Mouse (Mus musculus) neural tube, embryonic 12.5 days (tissue): Measurements from ENCODE around the gene Cep350. TPM values are rescaled to one million over a fixed set of nuclear protein-coding genes. Genes with fewer than 3 reads are reported as not detected.
"Not testable (repeated sequence)": the region's sequence is repeated elsewhere in the genome, so short reads cannot be mapped to it uniquely, and the experiment has no call there.

Source experiments
- ATAC-seq: fragments of 200-750 bp; cut with Nextera tagmentation; 2 replicates; pipeline ENCODE4 v1.8.0; 2017; ENCODE audit warnings: low read depth, mild to moderate bottlenecking, moderate TSS enrichment, moderate library complexity; ENCODE audit not compliant: low FRiP score
- H3K27ac ChIP-seq: fragments of 300-500 bp; sonication (generic); 2 replicates; pipeline ENCODE4 v1.5.1; 2016
- H3K27me3 ChIP-seq: fragments of 300-500 bp; sonication (generic); replicated peaks from 2 replicates; pipeline ENCODE4 v1.6.1; 2016; ENCODE audit warnings: mild to moderate bottlenecking
- H3K36me3 ChIP-seq: fragments of 300-500 bp; sonication (generic); 2 replicates; pipeline ENCODE4 v1.6.1; 2016; ENCODE audit warnings: mild to moderate bottlenecking
- H3K4me1 ChIP-seq: fragments of 300-500 bp; sonication (generic); 2 replicates; pipeline ENCODE4 v1.6.1; 2016
- H3K4me2 ChIP-seq: fragments of 300-500 bp; sonication (generic); replicated peaks from 2 replicates; pipeline ENCODE4 v1.6.1; 2016; ENCODE audit warnings: mild to moderate bottlenecking
- H3K4me3 ChIP-seq: fragments of 300-500 bp; sonication (generic); 2 replicates; pipeline ENCODE4 v1.5.1; 2016
- H3K9ac ChIP-seq: fragments of 300-500 bp; sonication (generic); 2 replicates; pipeline ENCODE4 v1.6.1; 2016; ENCODE audit warnings: mild to moderate bottlenecking
- H3K9me3 ChIP-seq: fragments of 300-500 bp; sonication (generic); 2 replicates; pipeline ENCODE4 v1.6.1; 2016; ENCODE audit warnings: mild to moderate bottlenecking
- WGBS: fragments of 180-500 bp; shearing (Covaris S2); methylation state at CpG from one replicate; pipeline ENCODE4 v1.1.7; 2016; 5-methylcytosine and 5-hydroxymethylcytosine counted together
- polyA plus RNA-seq: library from polyadenylated mRNA; unstranded; fragments of >200 nt; fragmentation: Nextera tagmentation; extraction: Ambion mirVana; gene quantifications from 2 replicates; pipeline ENCODE4 v1.2.1, GENCODE M21; 2016

The Cep350 gene
- polyA plus RNA-seq, 1 experiment from 2014 or later = 10.2 TPM

DNA sequence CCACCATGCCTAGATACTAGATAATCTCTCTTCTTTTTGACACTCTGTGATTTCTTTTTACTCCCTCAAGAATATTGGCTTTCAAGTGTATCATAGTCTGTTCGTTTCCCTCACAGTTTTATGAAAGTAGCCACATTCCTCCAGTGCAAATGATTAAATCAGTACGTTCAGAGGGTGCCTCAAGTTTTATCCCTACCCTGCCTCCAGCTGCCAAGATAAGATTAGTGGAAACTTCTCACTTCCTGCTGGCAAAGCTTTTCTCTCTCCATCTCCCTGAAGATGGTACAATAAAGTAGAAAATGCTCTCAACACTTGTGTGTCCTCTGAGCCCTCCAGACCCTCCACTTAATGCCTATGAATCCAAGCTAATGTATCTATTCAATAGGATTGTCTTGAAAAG is 1.9 kb upstream of the Cep350 start:
- WGBS = 73% methylated on average over 2 of the region's 2 CpGs
- peaks cover 9% of the 10 kb centered on the region; the same call in 1 of the 2 replicates for H3K4me1 ChIP-seq

GRCm38 (mm10) chr1:155973719-155974379 is 794 bp upstream of the Cep350 start:
- peaks cover 9% of the 10 kb centered on the region; the same call in 1 of the 2 replicates for H3K4me1 ChIP-seq
- 5% methylated on average over 19 of the region's 19 CpGs for WGBS
- peak overlapping the region; percentile 83 for H3K27ac ChIP-seq
- H3K27me3 ChIP-seq = no peaks in the 10 kb centered on the region
- no peaks in the 10 kb centered on the region for H3K36me3 ChIP-seq
- H3K9ac ChIP-seq = peak overlapping the region; percentile 99
- H3K4me2 ChIP-seq = peak overlapping the region; percentile 68
- peak overlapping the region; percentile 98 for H3K4me3 ChIP-seq
- ATAC-seq = peak; percentile 41
- H3K9me3 ChIP-seq = no peaks in the 10 kb centered on the region

More for the DNA sequence above, 1.9 kb upstream of the Cep350 start:
- Histone ChIP-seq H3K9ac (no peak overlapping the region), H3K4me2 (no peak overlapping the region), H3K27ac (no peak overlapping the region), H3K9me3 (no peaks in the 10 kb centered on the region), H3K4me3 (no peak overlapping the region), H3K27me3 (no peaks in the 10 kb centered on the region), H3K36me3 (no peaks in the 10 kb centered on the region)
- ATAC-seq = no peak

DNA sequence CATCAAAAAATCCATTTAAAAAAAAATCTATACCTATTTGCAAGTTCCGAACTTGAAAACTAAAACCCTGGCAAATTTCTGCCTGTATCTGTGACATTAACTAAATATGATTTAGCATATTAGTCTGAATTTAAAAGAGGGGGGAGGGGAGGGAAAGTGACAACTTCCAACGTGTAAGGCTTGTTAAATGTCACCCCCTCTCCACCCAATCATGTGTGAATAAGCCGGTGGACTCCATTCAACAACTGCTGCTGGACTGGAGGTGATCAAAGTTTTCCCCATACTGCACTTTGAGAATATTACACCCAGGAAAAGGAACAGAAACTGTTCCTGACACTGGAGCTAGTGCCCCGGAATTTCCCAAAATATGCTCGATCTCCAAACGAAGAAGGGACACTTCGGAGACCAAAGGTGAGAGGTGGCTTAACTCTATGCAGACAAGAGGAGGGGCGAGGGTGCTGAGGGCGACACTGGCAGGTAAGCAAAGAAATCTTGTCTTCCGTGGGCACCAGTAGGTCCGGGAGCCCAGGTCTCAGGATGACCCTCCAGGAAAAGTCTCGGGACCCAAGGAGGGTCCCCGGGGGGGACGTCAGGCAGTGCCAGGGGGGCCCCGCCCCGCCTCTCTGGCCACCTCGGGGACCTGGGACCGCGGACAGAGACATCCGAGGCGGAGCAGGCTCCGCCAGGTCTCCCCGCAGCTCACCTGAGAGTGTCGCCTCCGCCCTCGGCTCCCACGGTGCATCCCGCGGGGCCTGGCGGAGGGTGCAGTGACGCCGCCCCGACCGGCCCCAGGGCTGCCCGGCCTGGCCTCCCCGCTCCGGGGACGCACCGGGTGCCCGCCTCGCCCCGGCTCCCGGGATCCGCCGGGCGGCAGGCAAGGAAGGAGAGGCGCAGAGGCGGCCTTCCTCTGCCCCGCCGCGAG is 648 bp downstream of the Cep350 start:
- Histone ChIP-seq H3K4me3 (peak overlapping the region; percentile 98), H3K9ac (peak overlapping the region; percentile 99), H3K27me3 (no peaks in the 10 kb centered on the region), H3K27ac (peak overlapping the region; percentile 83), H3K36me3 (no peaks in the 10 kb centered on the region), H3K4me1 (peaks cover 9% of the 10 kb centered on the region; the same call in 1 of the 2 replicates), H3K4me2 (peak overlapping the region; percentile 84), H3K9me3 (no peaks in the 10 kb centered on the region)
- WGBS = 3% methylated on average over 50 of the region's 51 CpGs
- peak; percentile 66; the same call in 1 of the 2 replicates for ATAC-seq

GRCm38 (mm10) chr1:155949170-155949569 is 23.9 kb downstream of the Cep350 start:
- H3K4me3 ChIP-seq = no peak overlapping the region
- no peaks in the 10 kb centered on the region for H3K27me3 ChIP-seq
- H3K36me3 ChIP-seq = peaks cover 59% of the 10 kb centered on the region
- no peaks in the 10 kb centered on the region for H3K4me1 ChIP-seq
- H3K4me2 ChIP-seq = no peak overlapping the region
- H3K27ac ChIP-seq = no peak overlapping the region
- no peak overlapping the region for H3K9ac ChIP-seq
- no peaks in the 10 kb centered on the region for H3K9me3 ChIP-seq
- WGBS = 95% methylated on average over 2 of the region's 2 CpGs
- ATAC-seq = no peak

GRCm38 (mm10) chr1:155944361-155944760 is 28.7 kb downstream of the Cep350 start:
- Histone ChIP-seq H3K4me3 (no peak overlapping the region), H3K27me3 (no peaks in the 10 kb centered on the region), H3K9me3 (no peaks in the 10 kb centered on the region), H3K9ac (no peak overlapping the region), H3K27ac (no peak overlapping the region), H3K4me2 (no peak overlapping the region), H3K4me1 (no peaks in the 10 kb centered on the region), H3K36me3 (peaks cover 31% of the 10 kb centered on the region)
- ATAC-seq = no peak
- 96% methylated on average over 2 of the region's 2 CpGs for WGBS

DNA sequence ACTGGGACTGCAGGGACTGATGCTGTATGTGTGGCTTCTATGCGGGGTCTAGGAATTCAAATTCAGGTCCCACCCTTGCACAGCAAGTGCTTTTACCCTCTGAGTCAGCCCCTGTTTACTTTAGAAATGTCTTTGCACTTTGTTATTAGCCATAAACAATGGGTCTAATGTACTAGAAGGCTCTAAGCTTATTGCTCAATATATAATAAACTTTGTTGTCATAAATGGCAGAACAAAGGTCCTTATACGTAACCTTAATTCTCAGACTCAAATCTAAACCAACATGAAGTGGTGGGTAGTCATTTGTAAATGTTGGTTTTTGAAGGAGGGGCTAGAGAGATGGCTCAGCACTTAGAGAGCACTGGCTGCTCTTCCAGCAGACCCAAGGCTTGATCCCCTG is 35.6 kb downstream of the Cep350 start:
- no peak overlapping the region for H3K4me2 ChIP-seq
- H3K36me3 ChIP-seq = peaks cover 43% of the 10 kb centered on the region
- no peak for ATAC-seq
- WGBS = 94% methylated on average over 2 of the region's 2 CpGs
- no peaks in the 10 kb centered on the region for H3K27me3 ChIP-seq
- H3K9me3 ChIP-seq = no peaks in the 10 kb centered on the region
- H3K9ac ChIP-seq = no peak overlapping the region
- H3K27ac ChIP-seq = no peak overlapping the region
- H3K4me3 ChIP-seq = no peak overlapping the region
- H3K4me1 ChIP-seq = no peaks in the 10 kb centered on the region

GRCm38 (mm10) chr1:155934702-155935101 is 38.4 kb downstream of the Cep350 start:
- ATAC-seq = no peak
- H3K36me3 ChIP-seq = peaks cover 60% of the 10 kb centered on the region

GRCm38 (mm10) chr1:155903561-155903960 is 69.5 kb downstream of the Cep350 start:
- Histone ChIP-seq H3K36me3 (peaks cover 72% of the 10 kb centered on the region), H3K4me2 (no peak overlapping the region), H3K27ac (no peak overlapping the region), H3K4me1 (no peaks in the 10 kb centered on the region), H3K4me3 (no peak overlapping the region), H3K9ac (no peak overlapping the region), H3K27me3 (no peaks in the 10 kb centered on the region), H3K9me3 (no peaks in the 10 kb centered on the region)
- ATAC-seq = no peak
- 93% methylated on average over 3 of the region's 3 CpGs for WGBS

More at GRCm38 (mm10) chr1:155934702-155935101, 38.4 kb downstream of the Cep350 start:
- 83% methylated on average over 2 of the region's 2 CpGs for WGBS
- no peak overlapping the region for H3K27ac ChIP-seq
- no peak overlapping the region for H3K9ac ChIP-seq
- no peaks in the 10 kb centered on the region for H3K9me3 ChIP-seq
- H3K4me2 ChIP-seq = no peak overlapping the region
- H3K27me3 ChIP-seq = no peaks in the 10 kb centered on the region
- no peak overlapping the region for H3K4me3 ChIP-seq
- H3K4me1 ChIP-seq = no peaks in the 10 kb centered on the region

DNA sequence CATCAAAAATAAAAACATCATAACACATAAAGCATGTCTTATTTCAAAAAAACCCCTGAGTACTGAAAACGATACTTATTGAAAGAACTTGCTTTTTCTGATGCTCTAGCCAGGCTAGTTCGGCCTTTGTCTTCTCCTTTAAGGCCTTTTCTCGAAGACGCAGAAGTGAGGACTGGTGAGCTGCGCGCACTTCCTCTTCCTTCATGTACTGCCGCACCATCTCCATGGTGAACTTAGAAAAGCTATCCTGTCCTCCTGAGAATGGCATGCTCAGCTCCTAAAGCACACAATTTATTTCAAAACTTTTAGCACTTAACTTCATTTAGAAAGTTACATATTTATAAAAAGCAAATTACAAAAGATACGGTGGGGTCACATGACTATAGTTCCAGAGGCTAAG is 71.7 kb downstream of the Cep350 start:
- Histone ChIP-seq H3K9ac (no peak overlapping the region), H3K27me3 (no peaks in the 10 kb centered on the region), H3K4me3 (no peak overlapping the region), H3K4me1 (no peaks in the 10 kb centered on the region), H3K9me3 (no peaks in the 10 kb centered on the region), H3K36me3 (peaks cover 69% of the 10 kb centered on the region), H3K27ac (no peak overlapping the region), H3K4me2 (no peak overlapping the region)
- no peak for ATAC-seq
- WGBS = 97% methylated on average over 8 of the region's 8 CpGs

GRCm38 (mm10) chr1:155894382-155894781 is 78.7 kb downstream of the Cep350 start:
- Histone ChIP-seq H3K9ac (no peak overlapping the region), H3K9me3 (no peaks in the 10 kb centered on the region), H3K4me2 (no peak overlapping the region), H3K36me3 (peaks cover 68% of the 10 kb centered on the region), H3K4me1 (no peaks in the 10 kb centered on the region), H3K27ac (no peak overlapping the region), H3K27me3 (no peaks in the 10 kb centered on the region), H3K4me3 (no peak overlapping the region)
- 96% methylated on average over 10 of the region's 10 CpGs for WGBS
- no peak for ATAC-seq

DNA sequence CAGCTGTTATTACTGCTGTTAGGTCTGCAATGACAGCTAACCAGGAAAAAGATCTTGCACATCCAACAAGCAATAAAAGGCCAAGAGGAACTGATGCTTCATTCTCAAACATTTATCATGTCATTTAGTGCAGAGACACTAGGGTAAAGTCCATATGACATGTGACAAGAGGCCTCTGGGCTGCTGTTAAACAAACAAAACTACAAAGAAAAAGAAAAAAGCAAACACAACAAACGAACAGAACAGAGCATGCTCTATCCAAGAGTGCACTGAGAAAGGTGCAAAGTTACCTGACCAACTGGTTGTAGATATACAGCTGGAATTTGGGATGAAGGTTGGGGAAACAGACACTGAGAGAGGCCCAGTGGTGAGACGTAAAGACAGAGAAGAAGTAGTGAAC is 86.2 kb downstream of the Cep350 start:
- Histone ChIP-seq H3K36me3 (peaks cover 48% of the 10 kb centered on the region), H3K27me3 (no peaks in the 10 kb centered on the region), H3K4me3 (no peak overlapping the region), H3K9me3 (no peaks in the 10 kb centered on the region), H3K27ac (no peak overlapping the region), H3K4me2 (no peak overlapping the region), H3K4me1 (no peaks in the 10 kb centered on the region), H3K9ac (no peak overlapping the region)
- 82% methylated on average over 2 of the region's 2 CpGs for WGBS
- no peak for ATAC-seq

- WGBS = 91% methylated on average over 3 of the region's 3 CpGs
- H3K4me3 ChIP-seq, H3K4me2 ChIP-seq, H3K27me3 ChIP-seq, H3K9me3 ChIP-seq, H3K9ac ChIP-seq, ATAC-seq, H3K27ac ChIP-seq, H3K4me1 ChIP-seq: not testable (repeated sequence)
- H3K36me3 ChIP-seq = peaks cover 44% of the 10 kb centered on the region
These were observed 90.3 kb downstream of the Cep350 start for GRCm38 (mm10) chr1:155882646-155883231.
